Mouse (Mus musculus): ENCODE results near the gene Zfp773.
A peak's percentile ranks its signal among the peaks of the same experiment; 100 is the strongest.

DNA sequence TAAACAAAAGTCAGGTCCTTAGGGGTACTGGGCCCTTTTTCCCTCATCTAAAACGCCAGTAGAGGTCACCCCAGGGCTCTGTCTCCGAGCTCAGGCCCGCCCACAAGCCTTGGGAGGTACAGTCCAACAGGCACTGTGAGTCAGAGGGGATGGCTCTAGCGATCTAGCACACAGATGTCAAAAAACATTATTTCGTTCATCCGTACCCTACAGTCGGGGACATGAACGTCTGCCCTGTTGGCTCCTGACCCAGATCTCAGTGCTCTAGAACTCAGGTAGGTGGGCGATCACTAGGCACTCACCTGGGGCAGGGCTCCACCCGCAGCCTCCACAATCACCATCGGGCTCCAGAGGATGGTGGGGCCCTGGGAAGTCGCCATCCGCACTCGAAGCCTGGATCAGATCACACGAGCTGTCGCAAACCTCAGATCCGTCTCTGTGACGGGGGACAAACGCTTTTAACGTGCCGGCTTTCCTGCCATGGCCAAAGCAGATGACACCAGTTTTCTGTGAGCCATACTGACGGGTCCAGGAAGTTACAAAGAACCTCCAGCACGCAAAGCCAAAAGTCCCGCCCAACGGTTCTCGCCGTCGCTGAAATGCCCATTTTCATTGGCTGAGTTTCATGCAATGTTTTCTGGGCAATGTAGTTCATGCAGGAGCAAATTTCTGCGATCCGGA lies 15.5 kb downstream of the Zfp773 start, which contains the start of gene Zfp954:
- TF ChIP-seq CTCF (IDR thresholded peaks at IDR 0.05; ENCODE audit: control insufficient read depth, insufficient read depth, insufficient replicate concordance, low read depth, low read length) (no peak), POLR2A (IDR thresholded peaks at IDR 0.05; ENCODE audit: control insufficient read depth, low read depth, low read length) (peak; percentile 35; the same call in 1 of the 2 replicates)
